In the genomic region with DNA sequence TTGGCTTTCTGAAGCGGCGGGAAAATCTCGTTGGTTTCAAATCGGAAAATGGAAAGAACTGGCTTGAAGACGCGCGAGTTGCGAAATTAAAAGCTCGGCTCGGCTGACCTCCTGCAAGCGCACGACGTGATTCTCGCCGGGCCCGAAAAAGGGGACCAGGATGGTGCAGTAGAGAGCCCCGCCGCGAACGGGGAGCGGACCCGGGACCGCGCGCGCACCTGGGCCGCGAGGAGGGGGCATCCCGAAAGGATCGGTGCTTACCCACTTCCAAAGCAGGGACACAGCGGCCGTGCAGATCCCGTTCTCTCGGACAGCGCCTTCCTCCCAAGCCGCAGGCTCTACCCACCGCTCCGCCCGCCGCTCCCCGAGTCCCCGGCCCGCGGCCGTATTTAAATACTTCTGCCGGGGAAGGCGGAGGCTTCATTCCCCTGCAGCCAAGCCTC, we compare ENCODE assay signal across 8 mouse cellular contexts. TPM values are rescaled to one million over a fixed set of nuclear protein-coding genes. Genes with fewer than 3 reads are reported as not detected.
DNase-seq lines count a peak whose midpoint lies in the region; ATAC-seq and TF ChIP-seq lines count a peak whose summit lies in the region.

No protein-coding gene starts in this region.

- no peaks in the 10 kb centered on the region for H3K27me3 ChIP-seq in heart, embryonic 15.5 days
- no peaks in the 10 kb centered on the region for H3K27me3 ChIP-seq in ES-Bruce4 (ENCODE audit: control insufficient read depth, insufficient read depth, low read length, poor library complexity, severe bottlenecking)
- no peaks in the 10 kb centered on the region for H3K27me3 ChIP-seq in forebrain, embryonic 11.5 days (ENCODE audit: control insufficient read depth, insufficient read depth, low read length)
- peaks cover 4% of the 10 kb centered on the region; the same call in 1 of the 2 replicates for H3K27me3 ChIP-seq in liver, embryonic 15.5 days

- no peak; the same call in 1 of the 2 replicates for ATAC-seq in heart, embryonic 15.5 days (replicated peaks; ENCODE audit: insufficient number of reproducible peaks, insufficient read depth, low FRiP score, low read depth)
- no peak; the same call in 1 of the 2 replicates for ATAC-seq in forebrain, embryonic 11.5 days (replicated peaks; ENCODE audit: low FRiP score)
- ATAC-seq in liver, embryonic 15.5 days (ENCODE audit: insufficient read depth) = no peak

- TF ChIP-seq EP300 in ES-Bruce4 (IDR thresholded peaks at IDR 0.05; ENCODE audit: insufficient read depth, low read depth, low read length) = no peak

- no peaks in the 10 kb centered on the region for H3K36me3 ChIP-seq in heart, embryonic 15.5 days
- H3K36me3 ChIP-seq in ES-Bruce4 (ENCODE audit: control insufficient read depth, insufficient read depth, low read length, poor library complexity, severe bottlenecking) = no peaks in the 10 kb centered on the region
- H3K36me3 ChIP-seq in forebrain, embryonic 11.5 days (ENCODE audit: control insufficient read depth, insufficient read depth, low read length) = no peaks in the 10 kb centered on the region
- H3K36me3 ChIP-seq in liver, embryonic 15.5 days (replicated peaks) = no peaks in the 10 kb centered on the region

- H3K4me2 ChIP-seq in heart, embryonic 15.5 days = peak overlapping the region; percentile 75
- peak overlapping the region; percentile 90 for H3K4me2 ChIP-seq in forebrain, embryonic 11.5 days (ENCODE audit: low read depth, low read length, severe bottlenecking)
- peak overlapping the region; percentile 95 for H3K4me2 ChIP-seq in liver, embryonic 15.5 days

- no peak for TF ChIP-seq CTCF in ES-Bruce4 (IDR thresholded peaks at IDR 0.05; ENCODE audit: low read depth, low read length)

- TF ChIP-seq POLR2A in ES-Bruce4 (IDR thresholded peaks at IDR 0.05; ENCODE audit: insufficient read depth, low read length) = peak; percentile 64

- H3K9me3 ChIP-seq in heart, embryonic 15.5 days (replicated peaks) = no peaks in the 10 kb centered on the region
- H3K9me3 ChIP-seq in ES-Bruce4 (replicated peaks; ENCODE audit: control insufficient read depth, insufficient read depth, low read length, poor library complexity, severe bottlenecking) = no peaks in the 10 kb centered on the region
- H3K9me3 ChIP-seq in forebrain, embryonic 11.5 days (ENCODE audit: control insufficient read depth, low read length) = no peaks in the 10 kb centered on the region
- no peaks in the 10 kb centered on the region for H3K9me3 ChIP-seq in liver, embryonic 15.5 days (replicated peaks)

- DNase-seq in heart, postnatal 10 days = no peak
- no peak for DNase-seq in forebrain, embryonic 11.5 days (ENCODE audit: low spot score)
- DNase-seq in yolk sac, embryonic 10.5 days (ENCODE audit: low spot score) = no peak
- no peak for DNase-seq in left cerebral cortex, adult 11 months (ENCODE audit: low spot score)
- DNase-seq in left cerebral cortex, adult 18-20 months (ENCODE audit: low spot score in 2 of 2) = no peak

- intact Hi-C loops in heart, postnatal 10 days (cut with DNase I) = no loop called here

- H3K4me1 ChIP-seq in heart, embryonic 15.5 days (replicated peaks) = peaks cover 14% of the 10 kb centered on the region; the same call in 1 of the 2 replicates
- no peaks in the 10 kb centered on the region for H3K4me1 ChIP-seq in ES-Bruce4 (ENCODE audit: control insufficient read depth, insufficient read depth, low read length)
- no peaks in the 10 kb centered on the region for H3K4me1 ChIP-seq in forebrain, embryonic 11.5 days (replicated peaks; ENCODE audit: control insufficient read depth, insufficient read depth, low read length)
- peaks cover 24% of the 10 kb centered on the region for H3K4me1 ChIP-seq in liver, embryonic 15.5 days (replicated peaks)

- 1% methylated on average over 45 of the region's 47 CpGs for WGBS in heart, embryonic 15.5 days
- WGBS in forebrain, embryonic 11.5 days = under 1% methylated on average over 46 of the region's 47 CpGs
- WGBS in liver, embryonic 15.5 days (ENCODE audit: insufficient replicate concordance) = 0% methylated on average over 42 of the region's 47 CpGs

- peak overlapping the region; percentile 93 for H3K4me3 ChIP-seq in heart, embryonic 15.5 days
- H3K4me3 ChIP-seq in ES-Bruce4 (ENCODE audit: low read depth, low read length) = peak overlapping the region; percentile 85
- peak overlapping the region; percentile 68 for H3K4me3 ChIP-seq in forebrain, embryonic 11.5 days (ENCODE audit: low read depth, low read length)
- H3K4me3 ChIP-seq in liver, embryonic 15.5 days (replicated peaks) = peak overlapping the region; percentile 74

- peak overlapping the region; percentile 93 for H3K9ac ChIP-seq in heart, embryonic 15.5 days
- peak overlapping the region; percentile 86 for H3K9ac ChIP-seq in ES-Bruce4 (ENCODE audit: low read depth, poor library complexity, severe bottlenecking)
- peak overlapping the region; percentile 79 for H3K9ac ChIP-seq in forebrain, embryonic 11.5 days (ENCODE audit: low read length)
- peak overlapping the region; percentile 66 for H3K9ac ChIP-seq in liver, embryonic 15.5 days

- peak overlapping the region; percentile 95 for H3K27ac ChIP-seq in heart, embryonic 15.5 days
- no peak overlapping the region for H3K27ac ChIP-seq in ES-Bruce4 (ENCODE audit: insufficient read depth, low read length)
- no peak overlapping the region for H3K27ac ChIP-seq in forebrain, embryonic 11.5 days (ENCODE audit: low read depth, low read length)
- H3K27ac ChIP-seq in liver, embryonic 15.5 days (replicated peaks) = peak overlapping the region; percentile 60

RNA-seq across cellular contexts. Expression of a gene that starts 0.4 kb away (rescaled TPM):
- 60.2 and 70.3 TPM in 2 replicates for polyA plus RNA-seq in heart, embryonic 15.5 days (2015; fragmentation: Nextera tagmentation; extraction: Ambion mirVana)
- 10 to 100 TPM; 31.5 to 32.1 TPM for total RNA-seq in heart, postnatal 10 days (2021)
- 31.4 and 33.7 TPM in 2 replicates for polyA plus RNA-seq in ES-Bruce4 (2011; ENCODE audit: insufficient read depth, insufficient read length, low read depth, missing spikeins)
- 68.6 and 69.0 TPM in 2 replicates for polyA plus RNA-seq in forebrain, embryonic 11.5 days (2014; fragmentation: Nextera tagmentation; extraction: Ambion mirVana)
- polyA plus RNA-seq in liver, embryonic 15.5 days (2015; fragmentation: Nextera tagmentation; extraction: Ambion mirVana) = 18.5 and 22.2 TPM in 2 replicates
- 10 to 100 TPM; 28.9 to 30.8 TPM for total RNA-seq in left cerebral cortex, adult 18-20 months (2021)

RNA-seq across cellular contexts. Expression of a gene that starts 44.1 kb away (rescaled TPM):
- polyA plus RNA-seq in heart, embryonic 15.5 days (2015; fragmentation: Nextera tagmentation; extraction: Ambion mirVana) = 54.4 and 55.3 TPM in 2 replicates
- 10 to 100 TPM; 56.7 to 57.9 TPM for total RNA-seq in heart, postnatal 10 days (2021)
- polyA plus RNA-seq in ES-Bruce4 (2011; ENCODE audit: insufficient read depth, insufficient read length, low read depth, missing spikeins) = 45.7 and 53.5 TPM in 2 replicates
- polyA plus RNA-seq in forebrain, embryonic 11.5 days (2014; fragmentation: Nextera tagmentation; extraction: Ambion mirVana) = 67.5 and 70.0 TPM in 2 replicates
- polyA plus RNA-seq in liver, embryonic 15.5 days (2015; fragmentation: Nextera tagmentation; extraction: Ambion mirVana) = 34.4 TPM in 2 replicates
- 10 to 100 TPM; 32.4 to 34.3 TPM for total RNA-seq in left cerebral cortex, adult 18-20 months (2021)

RNA-seq across cellular contexts. Expression of a gene that starts 44.1 kb away (rescaled TPM):
- 539 and 574 TPM in 2 replicates for polyA plus RNA-seq in heart, embryonic 15.5 days (2015; fragmentation: Nextera tagmentation; extraction: Ambion mirVana)
- total RNA-seq in heart, postnatal 10 days (2021) = 100 to 1,000 TPM; 756 to 758 TPM
- polyA plus RNA-seq in ES-Bruce4 (2011; ENCODE audit: insufficient read depth, insufficient read length, low read depth, missing spikeins) = 573 and 625 TPM in 2 replicates
- polyA plus RNA-seq in forebrain, embryonic 11.5 days (2014; fragmentation: Nextera tagmentation; extraction: Ambion mirVana) = 874 and 891 TPM in 2 replicates
- 510 and 530 TPM in 2 replicates for polyA plus RNA-seq in liver, embryonic 15.5 days (2015; fragmentation: Nextera tagmentation; extraction: Ambion mirVana)
- 100 to 1,000 TPM; 812 to 869 TPM for total RNA-seq in left cerebral cortex, adult 18-20 months (2021)

RNA-seq across cellular contexts. Expression of a gene that starts 57.2 kb away (rescaled TPM):
- polyA plus RNA-seq in heart, embryonic 15.5 days (2015; fragmentation: Nextera tagmentation; extraction: Ambion mirVana) = 0.92 and 1.1 TPM in 2 replicates
- total RNA-seq in heart, postnatal 10 days (2021) = not detected
- not detected in 2 replicates for polyA plus RNA-seq in ES-Bruce4 (2011; ENCODE audit: insufficient read depth, insufficient read length, low read depth, missing spikeins)
- polyA plus RNA-seq in forebrain, embryonic 11.5 days (2014; fragmentation: Nextera tagmentation; extraction: Ambion mirVana) = not detected in 2 replicates
- polyA plus RNA-seq in liver, embryonic 15.5 days (2015; fragmentation: Nextera tagmentation; extraction: Ambion mirVana) = not detected in 2 replicates
- 1 to 10 TPM; 2.0 to 3.0 TPM for total RNA-seq in left cerebral cortex, adult 18-20 months (2021)

Comparison
In these comparisons a context has a peak if more than half of its experiments do, and no peak if none do; other contexts are left out.
1. H3K27ac ChIP-seq: peak in heart, embryonic 15.5 days (single experiment) and liver, embryonic 15.5 days (single experiment); none in ES-Bruce4 (single experiment) and forebrain, embryonic 11.5 days (single experiment).
2. Peak in every context shown above with its lines, with median percentiles within 50 percentile points of each other: H3K4me2 ChIP-seq, H3K4me3 ChIP-seq and H3K9ac ChIP-seq.